Mouse (Mus musculus): ENCODE measurements at regions not wholly inside any gene's neighbourhood (a gene's known extent, or its start where the extent isn't known, plus 50 kb on each side); places are given as distances from the start of the nearest gene placed in this dataset.

DNA sequence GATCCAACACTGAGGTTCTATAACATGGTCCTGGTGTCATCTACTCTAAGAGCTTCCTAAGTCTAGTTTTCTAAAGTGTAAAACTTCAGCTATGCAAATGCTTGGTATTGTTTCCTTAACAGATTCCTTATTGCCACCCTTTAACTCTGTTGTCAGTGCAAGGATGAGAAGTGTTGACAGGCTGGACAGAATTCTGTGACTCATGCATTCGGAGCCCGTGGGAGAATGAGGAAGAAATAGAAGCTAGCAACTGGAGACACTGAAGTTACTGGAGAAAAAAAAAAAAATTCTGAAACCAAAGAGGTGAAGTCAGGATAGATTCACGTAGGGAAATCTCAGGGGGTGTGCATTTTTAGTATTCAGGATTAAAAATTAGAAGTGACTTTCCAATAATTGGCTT, 128.6 kb upstream of the Pum3 start:
- no peak for DNase-seq

DNA sequence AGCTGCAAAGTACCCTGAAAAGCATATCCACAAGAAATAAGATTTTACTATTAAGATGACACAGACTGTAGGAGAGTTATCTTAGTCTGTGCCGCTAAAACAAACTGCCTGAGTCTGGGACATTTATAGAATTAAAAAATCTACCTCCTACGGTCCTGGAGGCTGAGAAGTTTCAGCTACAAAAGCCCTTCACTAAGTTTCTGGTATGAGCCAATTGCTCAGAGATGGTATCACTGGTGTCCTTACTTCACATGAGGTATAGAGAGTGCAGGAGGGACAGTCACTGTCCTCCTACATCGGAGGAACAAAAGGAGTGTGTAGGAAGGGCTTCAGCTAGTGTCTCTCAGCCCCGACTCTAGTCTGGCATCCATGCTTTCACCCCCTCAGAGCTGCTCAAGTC, 127.1 kb upstream of the Pum3 start:
- DNase-seq: no peak

DNA sequence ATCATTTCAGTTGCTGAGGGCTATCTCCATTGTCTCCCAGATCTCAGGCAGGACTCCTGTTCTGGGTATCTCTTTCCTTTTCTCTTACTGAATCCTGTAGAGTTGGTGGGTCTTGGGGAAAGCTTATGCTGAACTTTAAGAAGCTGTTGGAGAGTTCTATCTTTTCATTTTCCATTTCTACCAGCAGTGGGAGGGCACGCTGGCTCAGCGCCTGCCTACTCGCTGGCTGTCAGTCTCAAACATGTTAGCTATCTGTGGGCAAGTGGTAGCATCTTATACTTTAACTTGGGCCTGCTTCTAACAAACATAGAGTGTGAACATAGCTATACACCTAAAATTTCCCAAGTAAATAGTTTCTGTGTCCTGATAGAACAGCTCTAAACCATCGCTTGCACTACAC, 125.2 kb upstream of the Pum3 start:
- no peak for DNase-seq

DNA sequence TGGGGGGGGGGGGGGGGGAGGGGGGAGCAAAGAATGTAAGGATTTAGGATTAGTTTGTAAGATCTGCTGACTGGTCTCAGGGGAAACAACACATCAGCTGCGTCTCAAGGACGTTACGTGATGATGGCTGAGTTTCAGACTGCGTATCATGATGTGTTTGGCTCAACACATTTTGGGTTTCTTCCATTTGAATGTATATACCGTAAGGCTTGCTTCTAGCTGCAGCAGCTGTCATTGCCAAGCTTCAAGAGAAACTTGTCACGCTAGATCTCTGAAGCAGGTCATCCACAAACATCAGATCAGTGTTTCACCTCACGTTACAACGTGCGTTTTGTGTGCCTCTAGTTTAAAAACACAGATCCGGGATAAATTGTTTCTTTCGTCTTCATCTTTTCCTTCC, 123.6 kb upstream of the Pum3 start:
- DNase-seq: no peak

DNA sequence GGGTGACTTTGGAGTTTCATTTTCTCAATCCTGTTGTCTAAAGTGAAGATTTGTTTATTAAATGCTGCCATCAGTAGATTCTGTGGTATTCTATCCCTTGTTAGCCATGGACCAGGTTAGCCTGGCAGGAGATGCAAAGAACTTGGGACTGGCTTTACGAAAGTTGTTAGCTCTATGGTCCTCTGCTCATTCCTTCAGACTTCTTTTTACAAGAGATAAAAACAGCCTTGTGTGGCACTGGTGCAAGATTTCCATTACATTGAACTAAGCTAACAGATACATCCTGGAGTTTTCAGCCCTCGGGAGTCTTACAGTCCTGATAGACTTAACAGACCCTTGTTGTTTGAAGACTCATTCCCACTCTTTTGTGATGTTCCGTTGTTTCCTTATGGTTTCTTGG, 108.1 kb upstream of the Pum3 start:
- DNase-seq: no peak

DNA sequence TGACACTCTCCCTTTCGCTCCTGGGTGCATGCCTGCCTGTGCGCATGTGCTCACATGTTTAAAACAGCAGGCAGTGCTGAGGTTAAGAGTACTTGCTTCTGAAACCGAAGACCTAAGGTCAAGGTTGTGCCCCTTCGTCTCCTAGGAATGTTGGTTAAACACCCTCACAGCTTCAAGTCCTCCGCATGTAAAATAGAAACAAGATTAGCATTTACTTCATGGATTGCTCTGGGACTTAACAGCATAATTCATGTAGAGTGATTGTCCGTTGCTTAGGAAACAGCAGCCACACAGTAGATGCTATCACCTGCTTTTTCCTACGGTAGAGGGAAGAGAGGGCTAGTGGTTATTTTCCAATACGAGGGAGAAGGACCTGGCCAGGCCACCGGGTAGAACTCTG, 107.4 kb upstream of the Pum3 start:
- DNase-seq: no peak

DNA sequence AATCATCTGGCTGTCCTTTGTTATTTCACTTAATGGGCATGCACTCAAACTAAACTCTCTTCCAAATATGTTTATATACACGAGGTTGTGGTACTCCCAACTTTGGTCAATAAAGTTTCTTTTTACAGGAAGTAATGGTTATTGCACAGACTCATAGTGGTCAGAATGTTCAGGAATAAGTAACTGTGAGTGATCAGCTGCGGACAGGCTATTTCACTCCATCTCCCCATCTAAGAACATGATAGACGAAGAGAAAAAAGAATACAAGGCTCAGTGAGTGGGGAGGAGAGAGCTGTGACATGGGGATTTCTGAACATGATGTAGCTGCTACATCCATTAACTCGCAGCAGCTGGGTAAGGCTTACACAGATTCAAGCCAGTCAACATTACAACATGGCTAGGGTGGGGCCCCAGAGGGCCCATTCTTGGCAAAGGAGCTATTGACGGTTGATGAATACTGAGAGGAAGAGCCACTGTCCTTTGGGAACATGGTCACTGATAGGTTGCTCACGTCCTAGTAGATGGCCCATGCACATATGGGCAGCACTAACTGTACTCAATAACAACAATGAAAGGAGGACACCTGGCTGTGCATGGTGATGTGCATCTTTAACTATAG, 98.4 kb upstream of the Pum3 start:
- DNase-seq: no peak

DNA sequence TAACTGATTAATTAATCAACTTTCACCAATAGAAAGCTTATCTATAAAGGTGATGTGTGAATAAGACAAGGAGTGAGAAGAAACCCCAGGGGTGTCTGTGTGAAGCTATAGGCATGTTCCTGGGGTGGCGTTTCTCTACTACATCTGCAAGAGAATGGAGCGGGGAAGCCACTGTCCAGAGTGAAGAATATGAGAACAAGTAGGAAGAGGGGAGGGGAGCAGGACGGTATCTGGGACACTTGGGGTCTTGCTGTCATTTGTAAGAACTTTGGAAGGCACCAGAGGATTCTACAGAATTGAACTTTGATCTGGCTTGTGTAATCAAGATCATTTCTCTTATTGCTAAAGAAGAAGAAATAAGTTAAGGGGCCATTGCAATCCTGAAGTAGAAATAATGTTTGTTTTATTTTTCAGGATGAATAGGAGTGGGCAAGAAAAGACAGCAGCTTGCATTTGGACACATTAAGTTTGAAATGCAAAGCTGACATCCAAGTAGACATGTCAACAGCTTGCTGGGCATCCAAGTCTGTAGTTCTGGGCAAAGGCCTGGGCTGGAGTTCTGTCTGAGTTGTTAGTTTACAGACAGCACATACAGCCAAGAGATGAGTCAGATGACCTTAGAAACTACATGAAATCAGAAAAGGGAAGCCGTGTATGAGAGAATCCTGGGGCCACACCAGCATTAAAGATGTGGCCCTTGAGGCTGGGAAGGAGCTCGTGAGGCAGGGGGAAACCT, 89.9 kb upstream of the Pum3 start:
- no peak for DNase-seq

DNA sequence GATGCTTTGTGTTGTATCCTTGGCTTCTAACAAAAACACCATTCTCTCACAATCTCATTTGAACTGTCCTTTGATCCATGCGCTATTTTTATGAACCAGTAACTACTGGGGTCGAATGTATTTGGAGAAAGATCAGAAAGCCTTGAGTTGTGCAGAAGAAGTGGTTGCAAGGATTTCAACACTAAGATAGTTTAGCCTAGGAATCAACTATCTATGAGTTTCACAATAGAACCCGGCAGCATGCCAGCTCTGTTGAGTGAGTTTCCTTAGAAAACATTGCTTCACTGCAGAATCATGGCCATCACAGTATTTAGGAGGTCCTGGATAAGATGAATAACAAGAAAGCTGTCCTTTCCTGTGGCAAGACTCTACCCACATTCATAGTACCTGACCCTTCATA, 84.6 kb upstream of the Pum3 start:
- no peak for DNase-seq

DNA sequence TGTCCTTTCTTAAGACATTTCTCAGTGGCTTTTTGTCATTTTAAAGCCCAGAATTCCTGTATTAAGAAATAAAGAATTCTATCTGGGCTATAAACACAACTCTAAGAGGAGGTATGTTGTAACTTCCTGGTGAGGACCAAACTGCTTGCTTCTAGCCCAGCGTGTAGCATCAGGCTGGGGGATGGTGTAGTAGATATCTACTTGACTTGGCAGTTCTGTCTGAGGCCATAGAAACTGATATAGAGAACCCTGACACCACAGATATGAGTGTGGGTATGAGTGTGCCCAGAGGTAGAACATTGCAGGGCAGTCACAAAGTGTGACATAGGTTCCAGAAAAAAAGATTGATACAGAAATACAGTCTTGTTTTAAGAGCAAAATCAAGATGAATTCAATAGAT, 83.9 kb upstream of the Pum3 start:
- DNase-seq: no peak

DNA sequence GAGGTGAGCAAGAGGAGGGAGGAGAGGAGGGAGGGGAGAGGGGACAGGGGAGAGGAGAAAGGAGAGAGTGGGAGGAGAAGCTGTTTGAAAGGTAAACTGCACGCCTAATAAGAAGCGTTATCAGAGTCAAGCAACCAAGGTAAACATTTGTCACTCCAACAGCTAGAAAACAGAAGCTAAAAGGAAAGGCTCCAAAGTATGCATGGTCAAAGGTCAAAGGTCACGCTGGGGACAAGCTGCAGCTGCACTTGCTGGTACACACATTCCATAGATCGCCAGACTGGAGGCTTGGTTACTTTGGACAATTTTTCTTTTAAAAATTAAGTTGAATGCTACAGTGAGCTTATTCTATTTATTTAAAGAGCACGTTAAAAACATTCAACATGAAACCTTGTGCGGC, 81.7 kb upstream of the Pum3 start:
- DNase-seq: no peak

DNA sequence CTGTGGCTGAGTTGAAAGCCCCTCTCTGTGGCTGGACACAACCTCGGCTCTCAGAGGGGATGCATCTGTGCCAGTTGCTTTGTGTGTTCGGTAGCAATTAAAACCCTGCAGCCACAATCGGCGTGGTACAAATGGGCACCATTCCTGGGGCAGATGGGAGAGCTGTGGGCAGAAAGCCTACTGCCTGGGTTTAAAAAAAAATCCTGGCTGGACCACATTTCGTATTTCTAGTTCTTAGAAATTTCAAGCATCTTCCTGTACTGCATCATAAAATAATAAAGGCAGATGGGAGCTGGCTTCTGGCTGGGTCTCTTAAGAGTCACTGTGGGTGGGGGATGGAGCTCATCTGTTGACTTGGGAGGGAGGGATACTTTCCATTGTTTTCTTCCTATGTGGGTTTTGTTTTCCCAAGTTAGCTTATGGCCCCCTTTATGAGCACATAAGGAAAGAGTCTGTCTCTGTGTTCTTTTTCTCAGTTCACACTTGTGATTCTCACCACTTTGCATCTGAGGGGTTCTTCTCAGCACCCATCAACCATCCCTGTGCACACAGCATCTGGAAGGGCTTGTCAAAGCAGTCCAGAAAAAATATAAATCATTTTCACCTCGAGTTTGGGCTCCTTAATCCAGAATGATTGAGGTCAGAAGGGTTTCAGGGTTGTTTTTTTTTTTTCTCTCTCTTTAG, 80.5 kb upstream of the Pum3 start:
- peak; percentile 69 for DNase-seq

DNA sequence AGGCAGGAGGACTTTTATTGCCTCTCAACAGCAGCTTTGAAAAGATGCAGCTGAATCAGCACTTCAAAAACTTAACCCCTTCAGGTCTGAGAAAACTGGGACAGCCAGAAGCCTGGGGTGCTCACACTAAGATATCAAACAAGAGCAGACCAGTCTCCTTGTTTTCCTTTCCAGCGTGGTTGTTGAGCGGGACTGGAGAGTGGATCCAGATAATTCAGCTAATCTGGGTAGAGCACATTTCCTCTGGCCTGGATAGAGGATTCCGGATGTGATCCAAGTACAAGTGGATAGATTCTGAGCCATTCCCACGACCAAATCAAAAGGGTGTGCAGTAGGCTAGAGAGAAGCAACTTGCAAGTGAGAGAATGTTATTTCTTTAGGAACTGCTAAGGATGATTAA, 68.7 kb upstream of the Pum3 start:
- no peak for DNase-seq

DNA sequence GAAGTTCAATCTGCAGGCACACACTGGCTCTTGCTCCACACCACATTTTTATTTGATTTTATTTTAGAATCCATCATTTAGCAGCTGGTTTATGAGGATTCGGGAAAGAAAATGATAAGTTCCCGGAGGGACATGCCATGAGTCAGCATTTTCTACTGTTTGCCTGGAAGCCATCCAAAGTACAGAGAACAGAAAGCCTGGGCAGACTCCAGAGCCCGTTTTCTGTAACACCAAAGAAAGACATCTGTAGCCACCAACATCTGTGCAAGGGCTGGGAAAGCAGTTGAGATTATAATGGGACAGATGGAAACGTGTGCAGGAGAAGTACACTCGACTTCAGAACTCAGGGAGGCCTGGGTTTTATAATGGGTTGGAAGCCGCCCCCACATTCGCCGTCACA, 62.8 kb upstream of the Pum3 start:
- DNase-seq: no peak

DNA sequence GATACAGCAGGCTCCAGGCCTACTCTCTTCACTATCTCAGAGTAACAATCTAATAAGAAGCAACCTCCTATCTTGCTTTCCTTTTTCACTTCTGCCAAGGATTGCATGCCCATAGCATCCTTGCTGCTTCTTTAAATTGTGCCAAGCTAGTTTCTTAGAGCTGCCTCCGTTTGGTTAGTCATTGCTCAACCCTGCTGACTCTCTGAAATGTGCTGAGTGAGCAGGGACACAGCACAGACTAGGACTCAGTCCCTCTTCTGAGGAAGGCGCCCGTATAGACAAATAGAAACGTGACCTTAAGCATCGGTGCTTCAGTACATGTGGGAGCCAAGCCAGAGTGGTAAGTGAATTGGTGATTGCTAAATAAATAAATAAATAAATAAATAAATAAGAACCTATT, 62.2 kb upstream of the Pum3 start:
- no peak for DNase-seq

DNA sequence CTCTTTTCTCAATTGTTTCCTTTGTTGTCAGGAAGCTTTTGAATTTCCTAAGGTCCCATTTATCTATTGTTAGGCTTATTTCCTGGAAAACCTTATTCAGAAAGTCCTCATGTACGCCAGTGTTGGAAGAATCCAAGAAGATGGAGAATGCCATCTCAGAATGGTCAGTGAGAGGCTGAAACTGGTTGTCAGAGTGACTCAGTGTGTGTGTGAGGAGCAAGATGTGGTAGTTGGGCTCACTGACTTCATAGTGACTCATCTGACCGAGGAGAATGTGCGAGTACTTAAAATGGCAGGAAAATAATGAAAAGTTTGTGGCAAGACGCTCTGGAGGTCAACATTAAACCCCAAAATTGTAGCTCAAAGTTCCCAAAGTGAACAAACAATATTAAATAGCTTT, 59.4 kb upstream of the Pum3 start:
- no peak for DNase-seq
